Mouse (Mus musculus) kidney, adult 2 months (tissue): Measurements from ENCODE around the gene Isoc2b.

Experiments used
- CTCF ChIP-seq: fragments of 200-500 bp; conservative IDR thresholded peaks from 2 replicates; pipeline ENCODE4 v1.5.1; 2011; ENCODE audit warnings: low read depth, mild to moderate bottlenecking, control low read depth, low read length, moderate library complexity, mixed read lengths; ENCODE audit not compliant: insufficient read depth, insufficient read length
- POLR2A ChIP-seq: fragments of 200-500 bp; IDR thresholded peaks from one replicate; pipeline ENCODE4 v1.6.1; 2011; ENCODE audit warnings: low read depth, low read length, control low read depth

DNA sequence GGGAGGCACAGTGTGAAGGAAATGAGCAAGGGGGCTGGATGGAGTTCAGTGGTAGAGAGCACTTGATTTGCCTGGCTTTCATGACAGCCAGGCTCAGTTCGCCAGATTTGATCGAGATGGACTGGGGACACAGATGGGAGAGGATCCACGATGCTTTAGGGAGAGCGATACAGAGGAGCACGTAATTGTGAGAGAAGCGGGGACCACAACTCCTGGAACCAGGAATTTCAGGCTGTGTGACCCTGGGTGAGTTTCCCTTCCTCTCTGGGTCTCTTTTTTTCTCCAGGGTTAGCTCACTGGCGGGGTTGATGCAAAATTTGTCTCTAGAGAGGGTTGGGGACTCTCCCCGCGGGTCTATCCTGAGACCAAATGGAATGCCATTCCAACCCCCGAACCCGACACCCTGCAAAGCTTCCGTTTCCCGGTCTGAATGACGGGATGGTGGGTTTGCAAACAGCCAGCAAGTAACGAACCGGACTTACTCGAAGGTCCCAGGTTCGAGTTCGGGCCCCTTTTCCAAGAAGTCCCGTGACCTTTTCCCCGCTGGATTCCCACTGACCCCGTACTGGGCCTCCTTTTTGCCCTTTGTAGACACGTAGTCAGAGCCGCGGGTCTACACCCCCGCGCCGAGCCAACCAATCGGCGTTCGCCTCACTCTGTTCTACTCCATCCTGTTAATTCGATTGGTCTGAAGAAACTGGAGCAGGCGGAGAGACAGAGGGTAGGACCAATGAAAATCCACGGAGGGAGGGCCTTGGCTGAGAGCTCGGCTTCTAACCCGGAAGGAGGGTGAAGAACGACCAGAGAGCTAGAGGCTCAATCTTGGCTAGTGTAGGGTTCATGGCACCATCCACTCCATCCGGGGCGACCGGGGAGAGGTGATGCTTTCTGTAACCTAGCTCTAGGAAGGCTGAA lies 4.2 kb downstream of the Isoc2b start:
- TF ChIP-seq CTCF (no peak), POLR2A (peak; percentile 92)
